Mouse (Mus musculus) myocyte (in vitro differentiated cells): Measurements from ENCODE around the gene Nrros. TPM values are rescaled to one million over a fixed set of nuclear protein-coding genes. Genes with fewer than 3 reads are reported as not detected.
"Not testable (repeated sequence)": the region's sequence is repeated elsewhere in the genome, so short reads cannot be mapped to it uniquely, and the experiment has no call there.

Source experiments
- H3K27me3 ChIP-seq: one replicate; pipeline ENCODE4 v1.6.1; 2011; ENCODE audit not compliant: control insufficient read depth, insufficient read depth, insufficient read length
- H3K36me3 ChIP-seq: one replicate; pipeline ENCODE4 v1.6.1; 2011; ENCODE audit not compliant: control insufficient read depth, insufficient read depth
- H3K4me2 ChIP-seq: one replicate; pipeline ENCODE4 v1.6.1; 2011; ENCODE audit warnings: low read depth, control low read depth
- H3K4me3 ChIP-seq: one replicate; pipeline ENCODE4 v1.5.1; 2011; ENCODE audit warnings: mild to moderate bottlenecking, control low read depth, moderate library complexity
- H3K79me2 ChIP-seq: one replicate; pipeline ENCODE4 v1.6.1; 2011; ENCODE audit not compliant: control insufficient read depth, insufficient read depth
- H3ac ChIP-seq: one replicate; pipeline ENCODE4 v1.6.1; 2011; ENCODE audit not compliant: control insufficient read depth, insufficient read length
- CEBPB ChIP-seq: IDR thresholded peaks from 2 replicates; pipeline ENCODE4 v1.6.1; 2011; ENCODE audit warnings: mild to moderate bottlenecking, moderate library complexity; ENCODE audit not compliant: poor library complexity, insufficient read depth, severe bottlenecking
- MYOD1 ChIP-seq, 3 experiments: IDR thresholded peaks; one replicate each; pipeline ENCODE4 v1.6.1; 2011; ENCODE audit warnings: control low read depth in 2 of 3, low read depth in 2 of 3, mild to moderate bottlenecking in 2 of 3, moderate library complexity in 1 of 3; ENCODE audit not compliant: insufficient read length in 2 of 3, control insufficient read depth in 1 of 3
- MYOG ChIP-seq, 3 experiments: IDR thresholded peaks; one replicate each; pipeline ENCODE4 v1.6.1; 2011; ENCODE audit warnings: control low read depth in 2 of 3, low read depth in 2 of 3, mild to moderate bottlenecking in 2 of 3; ENCODE audit not compliant: insufficient read length in 2 of 3, control insufficient read depth in 1 of 3, insufficient read depth in 1 of 3
- POLR2A ChIP-seq: IDR thresholded peaks from one replicate; pipeline ENCODE4 v1.6.1; 2011; ENCODE audit warnings: low read depth, mild to moderate bottlenecking, control low read depth, moderate library complexity; ENCODE audit not compliant: insufficient read length
- POLR2AphosphoS2 ChIP-seq: IDR thresholded peaks from one replicate; pipeline ENCODE4 v1.6.1; 2011; ENCODE audit warnings: low read depth, control low read depth; ENCODE audit not compliant: insufficient read length
- REST ChIP-seq: IDR thresholded peaks from one replicate; pipeline ENCODE4 v1.6.1; 2011; ENCODE audit warnings: mild to moderate bottlenecking, control low read depth, moderate library complexity; ENCODE audit not compliant: insufficient read depth, insufficient read length
- SRF ChIP-seq: IDR thresholded peaks from one replicate; pipeline ENCODE4 v1.6.1; 2011; ENCODE audit warnings: low read depth; ENCODE audit not compliant: control insufficient read depth, insufficient read length
- TCF12 ChIP-seq: IDR thresholded peaks from one replicate; pipeline ENCODE4 v1.6.1; 2011; ENCODE audit warnings: mild to moderate bottlenecking, control low read depth; ENCODE audit not compliant: poor library complexity, insufficient read depth, severe bottlenecking
- TCF3 ChIP-seq: IDR thresholded peaks from one replicate; pipeline ENCODE4 v1.6.1; 2011; ENCODE audit warnings: low read depth, control low read depth; ENCODE audit not compliant: insufficient read length
- polyA plus RNA-seq: library from polyadenylated mRNA; unstranded; fragments of >200 nt; fragmentation: generic; extraction: Trizol; gene quantifications from one replicate; pipeline ENCODE4 v1.2.1, GENCODE M21; 2012; ENCODE audit warnings: missing spikeins

Gene Nrros
- polyA plus RNA-seq, 1 experiment = not detected

- H3K4me3 ChIP-seq = peak overlapping the region; percentile 70
- TF ChIP-seq POLR2A (no peak), TCF12 (no peak), MYOG (IDR thresholded peaks at IDR 0.05; ENCODE audit: control insufficient read depth in 1 of 3, insufficient read depth in 1 of 3, insufficient read length in 2 of 3, low read depth in 2 of 3) (no peak), TCF3 (no peak), CEBPB (no peak), POLR2AphosphoS2 (no peak), REST (no peak), SRF (no peak), MYOD1 (IDR thresholded peaks at IDR 0.05; ENCODE audit: control insufficient read depth in 1 of 3, insufficient read length in 2 of 3, low read depth in 2 of 3) (no peak)
- H3K36me3 ChIP-seq = peaks cover 6% of the 10 kb centered on the region
- H3K27me3 ChIP-seq = no peaks in the 10 kb centered on the region
- peak overlapping the region; percentile 73 for H3ac ChIP-seq
- peaks cover 13% of the 10 kb centered on the region for H3K79me2 ChIP-seq
- H3K4me2 ChIP-seq = peak overlapping the region; percentile 82
Measured at GRCm38 (mm10) chr16:32098897-32099637, 66.3 kb downstream of the Nrros start.

GRCm38 (mm10) chr16:32097757-32098156, 67.6 kb downstream of the Nrros start:
- not testable (repeated sequence) for H3K4me3 ChIP-seq, H3K36me3 ChIP-seq, H3K27me3 ChIP-seq, H3K4me2 ChIP-seq, H3ac ChIP-seq
- peaks cover 13% of the 10 kb centered on the region for H3K79me2 ChIP-seq

Other genes starting within 250 kb of the Nrros start
- 0.07 TPM for gene Pigz, start 231.7 kb downstream of the Nrros start, polyA plus RNA-seq
- gene 0610012G03Rik, start 217.1 kb downstream of the Nrros start, polyA plus RNA-seq = 66.6 TPM
- 19.9 TPM for gene Ncbp2, start 217.1 kb downstream of the Nrros start, polyA plus RNA-seq
- gene Senp5, start 162.3 kb downstream of the Nrros start, polyA plus RNA-seq = 8.0 TPM
- gene Pak2, start 86.3 kb downstream of the Nrros start, polyA plus RNA-seq = 10.9 TPM
- gene Pigx, start 65.9 kb downstream of the Nrros start, polyA plus RNA-seq = 19.4 TPM
- 6.6 TPM for gene Cep19, start 65.8 kb downstream of the Nrros start, polyA plus RNA-seq
- gene Bex6, start 14.2 kb upstream of the Nrros start, polyA plus RNA-seq = not detected
- 3.9 TPM for gene Fbxo45, start 81.6 kb upstream of the Nrros start, polyA plus RNA-seq
- 6.9 TPM for gene Wdr53, start 81.6 kb upstream of the Nrros start, polyA plus RNA-seq
- gene Smco1, start 105.9 kb upstream of the Nrros start, polyA plus RNA-seq = not detected
- 4.5 TPM for gene Rnf168, start 111.9 kb upstream of the Nrros start, polyA plus RNA-seq
- 11.9 TPM for gene Ubxn7, start 166.7 kb upstream of the Nrros start, polyA plus RNA-seq
- gene Tm4sf19, start 234.9 kb upstream of the Nrros start, polyA plus RNA-seq = 0.04 TPM